Mouse (Mus musculus) heart, postnatal 14 days (tissue): ENCODE measurements around the gene Sel1l3. TPM values are rescaled to one million over a fixed set of nuclear protein-coding genes. Genes with fewer than 3 reads are reported as not detected.

Source experiments
- DNase-seq, 2 experiments: peaks; one replicate each; pipeline ENCODE4 v3.0.0; 2021 to 2022
- intact Hi-C: fragments of 180-260 bp; cut with DNase I; formaldehyde crosslinking; loops from one replicate; pipeline ENCODE4 v1.15.1; 2025
- total RNA-seq, 2 experiments: library from RNA; stranded (reverse); gene quantifications; 2 replicates each; pipeline ENCODE4 v1.2.3; 2021

Sel1l3 gene
- total RNA-seq, 2 experiments from 2014 or later: 1.1 to 1.2 TPM

GRCm38 (mm10) chr5:53148160-53148923 lies 65.4 kb downstream of the Sel1l3 start:
- intact Hi-C loops: no loop called here
- no peak for DNase-seq

DNA sequence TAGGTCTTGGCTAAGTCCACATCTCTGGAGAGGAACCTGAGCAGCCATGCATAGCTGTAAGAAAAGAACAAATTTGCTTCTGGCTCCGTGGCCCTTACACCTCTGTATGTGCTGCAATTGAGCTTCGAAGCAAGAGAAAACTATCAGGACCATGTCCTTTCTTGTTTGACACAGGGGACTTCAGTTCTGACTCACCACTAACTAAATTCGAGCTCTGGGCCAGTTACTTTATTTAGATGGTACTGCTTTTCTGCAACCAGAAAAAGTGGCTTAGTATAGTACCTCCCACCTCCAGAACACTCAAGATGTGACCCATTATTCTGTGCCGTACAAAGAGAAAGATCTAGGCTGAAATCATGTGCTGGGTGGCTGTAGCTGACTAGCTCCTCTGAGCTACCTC lies 66.3 kb downstream of the Sel1l3 start:
- DNase-seq: no peak
- intact Hi-C loops: no loop called here

- DNase-seq: no peak
- intact Hi-C loops: no loop called here
Observed at GRCm38 (mm10) chr5:53146684-53147061, 67.1 kb downstream of the Sel1l3 start.

DNA sequence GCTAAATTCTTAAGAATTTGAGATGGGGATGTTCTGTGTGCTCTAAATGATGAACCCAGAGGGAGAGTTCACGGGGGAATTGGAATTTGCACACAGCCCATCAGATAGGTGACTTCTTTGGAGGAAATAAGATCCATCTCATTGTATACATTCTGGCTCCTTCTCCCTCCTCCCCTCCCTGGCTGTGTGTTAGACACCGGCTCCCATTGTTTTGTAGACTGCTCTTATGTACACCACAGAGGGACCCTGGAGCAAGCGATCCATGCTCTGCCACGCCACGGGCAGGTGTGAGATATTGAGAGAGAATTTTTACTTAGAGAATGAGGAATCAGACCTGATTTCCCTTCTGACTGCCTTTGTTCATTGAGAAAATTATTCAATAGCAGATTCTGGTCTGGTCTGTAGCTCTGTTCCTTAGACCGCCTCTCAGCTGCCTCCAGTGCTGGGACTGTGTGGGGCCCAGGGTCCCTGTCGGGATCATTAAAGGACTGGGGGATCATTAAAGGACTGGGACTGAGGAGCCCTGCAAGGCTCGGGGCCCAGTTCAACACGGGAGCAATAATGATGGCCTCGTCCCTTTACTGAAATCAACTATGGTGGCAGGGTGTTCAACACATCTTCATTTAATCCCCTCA lies 67.6 kb downstream of the Sel1l3 start:
- intact Hi-C loops: no loop called here
- DNase-seq: no peak

- intact Hi-C loops: no loop called here
- DNase-seq: no peak
Observed at GRCm38 (mm10) chr5:53142587-53142986, 71.1 kb downstream of the Sel1l3 start.

DNA sequence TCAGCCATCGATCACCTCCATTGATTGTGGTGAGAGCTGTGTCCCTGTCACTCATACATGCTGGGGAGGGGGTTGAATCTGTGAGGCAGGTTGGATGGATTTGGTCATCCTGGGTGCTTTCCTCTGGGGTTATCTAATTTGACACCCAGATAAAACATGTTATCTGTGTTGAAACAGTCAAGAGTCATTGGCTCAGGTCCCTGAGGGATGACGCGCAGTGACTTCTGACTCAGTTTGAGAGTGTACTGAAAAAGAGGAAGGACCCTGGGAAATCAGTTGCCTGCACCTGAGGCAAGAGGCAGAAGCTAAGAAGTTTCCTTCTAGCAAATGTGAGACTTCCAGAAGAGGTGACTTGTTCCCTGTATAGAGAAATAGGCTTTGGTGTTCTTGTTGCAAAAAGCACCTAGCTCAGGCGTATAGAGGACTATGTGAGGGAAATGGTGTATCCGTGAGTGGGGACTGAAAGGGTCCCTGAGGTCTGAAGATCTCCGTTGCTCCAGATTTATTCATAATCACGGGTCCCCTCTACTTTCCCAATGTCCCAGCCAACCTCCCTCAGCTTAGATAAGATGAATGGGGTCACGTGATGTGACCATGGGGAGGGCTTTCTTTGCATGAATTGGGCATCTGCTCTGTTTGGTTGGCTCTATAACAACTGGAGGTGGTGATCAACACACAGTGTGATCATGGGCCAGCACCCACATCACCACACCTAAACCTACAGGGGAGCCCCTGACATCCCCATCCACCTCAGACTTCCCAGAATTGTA lies 73.4 kb downstream of the Sel1l3 start:
- intact Hi-C loops: no loop called here
- DNase-seq: no peak

DNA sequence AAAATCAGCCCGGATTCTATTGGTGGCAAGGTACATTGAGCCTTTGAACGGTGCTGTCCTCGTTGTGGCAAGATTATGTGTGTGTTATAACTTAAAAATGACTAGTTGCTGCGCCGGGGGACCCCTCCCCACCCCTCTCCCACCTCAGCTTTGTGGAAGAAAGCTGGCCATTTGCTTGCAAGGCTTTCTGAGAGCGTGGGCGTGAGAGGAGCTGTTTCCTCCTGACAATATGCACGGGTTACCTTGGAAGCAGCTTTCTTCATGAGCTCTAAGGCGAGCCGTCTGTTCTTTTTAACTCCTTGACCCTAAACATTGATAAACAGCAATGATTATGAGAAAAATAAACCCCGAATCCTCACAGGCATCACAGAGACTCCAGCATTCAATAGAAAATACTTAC lies 74.2 kb downstream of the Sel1l3 start:
- intact Hi-C loops: no loop called here
- DNase-seq: no peak

DNA sequence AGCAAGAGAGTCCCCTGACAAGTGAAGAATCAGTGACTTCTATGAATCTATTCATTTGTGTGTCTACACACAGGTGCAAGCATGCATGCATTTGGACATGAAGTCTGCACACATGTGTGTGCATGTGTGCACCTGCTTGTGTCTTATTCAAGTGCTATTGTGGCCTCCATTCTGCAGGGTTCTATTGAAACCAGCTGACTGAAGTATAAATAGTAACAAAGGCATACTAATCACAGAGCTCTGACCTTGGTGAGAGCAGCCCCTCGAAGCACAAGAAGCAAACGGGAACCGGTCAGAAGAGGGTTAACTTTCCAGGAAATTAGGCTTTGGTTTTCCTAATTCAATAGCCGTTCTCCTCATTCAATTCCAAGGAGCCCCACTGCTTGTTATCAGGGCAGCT lies 74.6 kb downstream of the Sel1l3 start:
- DNase-seq: no peak
- intact Hi-C loops: no loop called here

DNA sequence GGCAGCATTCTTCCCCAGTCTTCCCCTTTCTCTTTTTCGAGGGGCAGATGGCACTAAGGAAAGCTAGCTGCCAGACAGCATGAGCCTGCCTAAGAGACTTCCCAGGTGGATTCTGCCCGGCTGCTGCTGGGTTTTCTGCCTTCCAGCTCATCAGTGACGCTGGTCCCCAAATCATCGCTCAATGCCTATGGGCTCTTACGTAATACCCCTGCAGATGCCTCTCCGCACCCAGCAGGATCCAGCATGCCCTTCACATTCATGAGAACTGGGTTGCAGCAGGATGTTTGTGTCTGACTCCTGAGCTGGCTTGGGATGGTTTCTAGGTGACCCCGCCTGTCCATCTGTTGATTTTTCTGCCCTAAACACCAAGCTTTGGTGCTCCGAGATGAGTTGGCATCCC lies 75.7 kb downstream of the Sel1l3 start:
- intact Hi-C loops: no loop called here

GRCm38 (mm10) chr5:53135984-53136383 lies 77.7 kb downstream of the Sel1l3 start:
- DNase-seq: no peak
- intact Hi-C loops: no loop called here

More for the DNA sequence above, 75.7 kb downstream of the Sel1l3 start:
- no peak for DNase-seq

- intact Hi-C loops: no loop called here
- DNase-seq: no peak
Observed at GRCm38 (mm10) chr5:53134003-53134402, 79.7 kb downstream of the Sel1l3 start.

DNA sequence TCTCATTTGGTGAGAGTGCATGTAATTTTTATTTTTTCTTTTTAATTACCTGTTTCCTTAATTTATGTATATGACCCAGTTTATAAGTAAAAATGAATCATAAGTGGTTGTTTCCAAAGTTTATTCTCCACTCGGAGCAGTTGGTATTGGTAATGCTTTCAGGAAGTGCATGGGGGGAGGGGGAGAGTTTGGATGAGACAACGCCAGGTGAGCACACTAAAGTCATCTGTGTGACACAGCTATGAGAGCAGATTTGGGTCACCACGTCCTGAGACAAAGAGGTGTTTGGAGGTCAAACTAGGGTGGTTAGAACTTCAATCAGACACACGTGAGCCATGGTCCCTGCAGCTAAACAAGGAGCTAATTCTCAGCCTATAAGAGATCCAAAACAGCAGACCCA lies 89.0 kb downstream of the Sel1l3 start:
- DNase-seq: no peak
- intact Hi-C loops: no loop called here

GRCm38 (mm10) chr5:53123525-53124286 lies 90.0 kb downstream of the Sel1l3 start:
- peak; percentile 27 to 56 for DNase-seq
- intact Hi-C loops: loop anchor here (2.0 kb wide), 1 partner anchor 245 kb away; no protein-coding TSS in a partner anchor

DNA sequence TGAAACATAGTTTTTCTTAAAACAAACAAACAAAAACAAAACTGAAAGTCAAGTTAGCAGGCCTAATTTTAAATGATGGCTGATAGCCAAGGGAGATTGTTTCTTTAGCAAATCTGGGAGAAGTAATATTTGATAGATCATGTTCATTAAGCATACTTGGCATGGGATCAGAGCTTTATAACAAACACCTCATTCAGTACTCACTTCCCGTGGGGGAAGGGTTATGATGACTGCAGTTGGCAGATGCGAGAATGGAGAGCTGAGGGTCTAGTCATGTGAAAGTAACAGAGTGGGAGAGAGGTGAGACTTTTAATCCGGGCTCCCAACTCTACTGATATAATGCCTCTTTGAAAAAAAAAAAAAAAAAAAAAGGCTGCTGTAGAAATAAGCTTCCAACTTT lies 94.0 kb downstream of the Sel1l3 start:
- DNase-seq: no peak
- intact Hi-C loops: no loop called here

GRCm38 (mm10) chr5:53118212-53118611 lies 95.5 kb downstream of the Sel1l3 start:
- no peak for DNase-seq
- intact Hi-C loops: no loop called here

DNA sequence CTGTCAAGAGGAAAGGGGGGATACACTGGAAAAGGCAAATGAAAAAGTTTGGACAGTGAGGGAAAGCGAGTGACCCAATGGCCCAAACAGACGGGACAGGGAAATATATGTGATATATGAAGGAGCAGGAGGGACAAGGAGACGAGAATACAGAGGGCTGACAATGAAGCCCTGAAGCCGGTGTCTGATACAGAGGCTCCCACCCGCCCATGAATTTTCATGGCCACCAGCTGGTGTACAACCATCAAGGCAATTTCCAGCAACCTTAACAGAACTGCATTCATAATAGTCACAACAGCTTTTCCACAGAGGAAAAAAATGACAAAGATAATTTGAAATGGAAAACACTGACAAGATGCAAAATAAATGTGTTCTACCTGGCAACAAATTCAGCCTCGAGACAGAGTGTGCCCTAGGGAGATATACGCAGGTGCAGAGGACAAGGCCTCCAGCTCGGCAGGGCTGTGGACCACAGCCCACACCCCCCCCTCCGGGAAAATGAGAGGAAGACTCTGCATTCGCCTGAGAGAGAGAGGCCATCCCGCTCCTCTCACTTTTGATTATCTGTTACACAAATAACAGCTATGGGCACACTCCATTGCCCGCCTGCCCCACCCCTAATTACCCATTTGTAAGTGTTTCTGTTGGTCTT lies 99.0 kb downstream of the Sel1l3 start:
- DNase-seq: no peak
- intact Hi-C loops: no loop called here

DNA sequence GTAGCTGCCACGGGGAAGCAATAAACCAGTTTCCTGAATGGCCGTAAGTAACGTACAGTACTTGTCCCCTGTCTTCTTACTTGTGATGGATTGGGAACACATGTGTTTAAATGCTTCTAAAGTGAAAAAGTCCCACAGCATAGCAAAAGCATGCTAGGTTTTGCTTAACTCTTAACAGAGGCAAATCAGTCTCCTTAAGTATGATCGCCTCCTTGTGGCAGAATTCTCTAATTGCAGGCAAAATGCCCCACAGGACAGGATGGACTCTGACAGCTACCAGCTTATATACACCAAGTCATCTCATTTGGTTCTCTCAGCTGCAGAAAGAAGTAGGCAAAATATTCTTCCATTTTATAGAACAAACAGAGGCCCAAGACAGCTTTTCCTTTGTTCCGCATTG lies 100.8 kb downstream of the Sel1l3 start:
- intact Hi-C loops: no loop called here
- no peak for DNase-seq

DNA sequence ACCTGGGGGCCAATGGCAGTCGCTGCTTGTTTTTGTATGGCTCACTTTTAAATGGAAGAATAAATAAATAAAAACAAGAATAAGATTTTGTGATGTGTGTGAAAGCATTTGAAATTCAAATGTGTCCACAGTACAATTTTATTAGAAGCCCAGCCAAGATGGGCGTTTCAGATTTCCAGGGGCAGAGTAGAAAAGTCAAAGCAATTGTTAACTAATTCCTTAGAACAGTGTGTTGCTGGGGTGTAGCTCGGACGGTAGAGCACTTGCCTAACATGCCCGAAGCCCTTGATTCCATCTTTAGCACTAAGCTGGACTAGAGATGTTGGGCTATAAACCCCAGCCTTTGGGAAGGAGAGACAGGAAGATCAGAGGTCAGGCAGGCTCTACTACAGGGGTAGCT lies 102.7 kb downstream of the Sel1l3 start:
- intact Hi-C loops: no loop called here
- no peak for DNase-seq

DNA sequence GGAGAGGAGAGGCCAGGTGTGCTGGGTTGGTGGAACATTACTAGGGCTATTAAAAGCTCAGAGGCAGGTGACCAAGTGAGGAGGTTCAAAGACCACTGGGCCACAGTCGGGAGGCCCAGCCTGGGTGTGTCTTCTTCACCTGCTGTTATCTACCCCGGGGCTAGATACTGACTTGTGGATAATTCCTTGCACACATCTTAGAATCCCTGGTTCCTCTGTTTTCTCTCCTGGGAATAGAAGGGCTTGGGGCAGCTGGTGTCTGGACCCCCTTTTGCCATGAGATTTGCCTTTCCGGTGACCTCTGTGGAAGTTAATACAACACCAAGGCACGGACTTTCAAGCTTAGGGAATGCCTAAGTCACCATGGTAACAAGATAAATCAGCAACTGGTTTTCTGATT lies 103.5 kb downstream of the Sel1l3 start:
- intact Hi-C loops: no loop called here
- no peak for DNase-seq

DNA sequence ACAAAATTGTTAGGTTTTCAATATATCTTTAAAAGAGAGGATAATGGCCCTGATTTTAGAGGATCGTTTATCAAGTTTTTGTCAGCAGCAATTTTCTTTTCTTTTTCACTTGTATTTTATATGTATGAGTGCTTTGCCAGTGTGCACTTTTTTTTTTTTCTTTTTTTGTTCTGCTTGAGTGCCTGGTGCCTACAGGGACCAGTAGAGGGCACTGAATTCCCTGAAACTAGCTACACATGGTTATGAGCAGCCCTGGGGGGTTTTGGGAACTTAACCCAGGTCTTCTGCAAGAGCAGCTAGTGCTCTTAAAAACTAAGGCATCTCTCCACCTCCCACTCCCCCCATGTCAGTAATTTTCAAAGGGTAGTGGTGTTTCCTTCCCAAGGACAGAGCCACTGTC lies 105.1 kb downstream of the Sel1l3 start:
- DNase-seq: no peak
- intact Hi-C loops: no loop called here
